In genomic region chr5:122240989-122241388, GRCm38 (mm10) we compare ENCODE assay signal across 17 mouse cellular contexts. TPM values are rescaled to one million over a fixed set of nuclear protein-coding genes. Genes with fewer than 3 reads are reported as not detected.
DNase-seq lines count a peak whose midpoint lies in the region; ATAC-seq and TF ChIP-seq lines count a peak whose summit lies in the region.
"Had no signal": no experiment of that assay in that cellular context is flagged by ENCODE, and none has a peak within 500 bp of the region (broad histone marks: within the 10 kb centered on the region; RNA-seq: fewer than 3 reads in every experiment).

No protein-coding gene starts in this region.

- H3K4me1 ChIP-seq in forebrain, embryonic 14.5 days (ENCODE audit: control insufficient read depth, insufficient read depth, low read length): peaks cover 13% of the 10 kb centered on the region
- H3K4me1 ChIP-seq in forebrain, embryonic 15.5 days: peaks cover 29% of the 10 kb centered on the region
- peaks cover 15% of the 10 kb centered on the region for H3K4me1 ChIP-seq in embryonic facial prominence, embryonic 10.5 days
- peaks cover 81% of the 10 kb centered on the region for H3K4me1 ChIP-seq in olfactory bulb, adult 2 months (ENCODE audit: control insufficient read depth, insufficient read depth, low read length)
- peaks cover 5% of the 10 kb centered on the region; the same call in 1 of the 2 replicates for H3K4me1 ChIP-seq in hindbrain, embryonic 14.5 days (replicated peaks; ENCODE audit: control insufficient read depth, insufficient read depth, low read length)
- H3K4me1 ChIP-seq in liver, embryonic 12.5 days: no peaks in the 10 kb centered on the region
- H3K4me1 ChIP-seq: intestine, embryonic 15.5 days had no signal

- H3K27me3 ChIP-seq in forebrain, embryonic 14.5 days (replicated peaks; ENCODE audit: control insufficient read depth, insufficient read depth, low read length): no peaks in the 10 kb centered on the region
- no peaks in the 10 kb centered on the region for H3K27me3 ChIP-seq in forebrain, embryonic 15.5 days
- no peaks in the 10 kb centered on the region for H3K27me3 ChIP-seq in embryonic facial prominence, embryonic 10.5 days (replicated peaks; ENCODE audit: low read depth, poor library complexity, severe bottlenecking)
- H3K27me3 ChIP-seq in hindbrain, embryonic 14.5 days (ENCODE audit: control insufficient read depth, insufficient read depth, low read length): no peaks in the 10 kb centered on the region
- H3K27me3 ChIP-seq in liver, embryonic 12.5 days (replicated peaks): no peaks in the 10 kb centered on the region
- H3K27me3 ChIP-seq: heart, embryonic 15.5 days; hindbrain, embryonic 13.5 days; intestine, embryonic 15.5 days had no signal

- no peak overlapping the region for H3K4me2 ChIP-seq in forebrain, embryonic 14.5 days (ENCODE audit: low read length)
- H3K4me2 ChIP-seq in forebrain, embryonic 15.5 days (replicated peaks): no peak overlapping the region
- no peak overlapping the region for H3K4me2 ChIP-seq in hindbrain, embryonic 14.5 days (replicated peaks)
- H3K4me2 ChIP-seq in liver, embryonic 12.5 days: no peak overlapping the region
- H3K4me2 ChIP-seq: heart, embryonic 11.5 days; heart, embryonic 15.5 days; hindbrain, embryonic 13.5 days; intestine, embryonic 15.5 days had no signal

- no peaks in the 10 kb centered on the region for H3K9me3 ChIP-seq in forebrain, embryonic 14.5 days (replicated peaks; ENCODE audit: control insufficient read depth, low read length)
- H3K9me3 ChIP-seq in forebrain, embryonic 15.5 days: no peaks in the 10 kb centered on the region
- no peaks in the 10 kb centered on the region for H3K9me3 ChIP-seq in embryonic facial prominence, embryonic 10.5 days
- H3K9me3 ChIP-seq in hindbrain, embryonic 14.5 days (ENCODE audit: control insufficient read depth, low read length): no peaks in the 10 kb centered on the region
- no peaks in the 10 kb centered on the region for H3K9me3 ChIP-seq in liver, embryonic 12.5 days (replicated peaks)
- H3K9me3 ChIP-seq: heart, embryonic 15.5 days; hindbrain, embryonic 13.5 days; intestine, embryonic 15.5 days had no signal

- no peak overlapping the region for H3K4me3 ChIP-seq in forebrain, embryonic 14.5 days (ENCODE audit: low read depth, low read length)
- H3K4me3 ChIP-seq in forebrain, embryonic 15.5 days: no peak overlapping the region
- H3K4me3 ChIP-seq in left cerebral cortex, adult 2 months: no peak overlapping the region
- no peak overlapping the region for H3K4me3 ChIP-seq in embryonic facial prominence, embryonic 10.5 days
- no peak overlapping the region for H3K4me3 ChIP-seq in olfactory bulb, adult 2 months (ENCODE audit: insufficient read depth, low read depth, low read length)
- no peak overlapping the region for H3K4me3 ChIP-seq in hindbrain, embryonic 14.5 days (replicated peaks; ENCODE audit: low read length)
- no peak overlapping the region for H3K4me3 ChIP-seq in liver, embryonic 12.5 days
- H3K4me3 ChIP-seq: heart, adult 2 months; heart, embryonic 15.5 days; hindbrain, embryonic 13.5 days; intestine, embryonic 15.5 days had no signal

- H3K9ac ChIP-seq in forebrain, embryonic 14.5 days (ENCODE audit: low read length): no peak overlapping the region
- H3K9ac ChIP-seq in forebrain, embryonic 15.5 days (replicated peaks): no peak overlapping the region
- H3K9ac ChIP-seq in hindbrain, embryonic 14.5 days: no peak overlapping the region
- no peak overlapping the region for H3K9ac ChIP-seq in liver, embryonic 12.5 days
- H3K9ac ChIP-seq: heart, embryonic 15.5 days; hindbrain, embryonic 13.5 days; intestine, embryonic 15.5 days had no signal

- 59% methylated on average over 1 of the region's 1 CpGs for WGBS in forebrain, embryonic 14.5 days
- WGBS in forebrain, embryonic 15.5 days: 33% methylated on average over 1 of the region's 1 CpGs
- 69% methylated on average over 1 of the region's 1 CpGs for WGBS in embryonic facial prominence, embryonic 10.5 days
- WGBS in olfactory bulb, adult 2 months: 9% methylated on average over 1 of the region's 1 CpGs
- 50% methylated on average over 1 of the region's 1 CpGs for WGBS in hindbrain, embryonic 14.5 days
- WGBS in liver, embryonic 12.5 days (ENCODE audit: insufficient replicate concordance): 69% methylated on average over 1 of the region's 1 CpGs

- DNase-seq in forebrain, embryonic 14.5 days (ENCODE audit: low spot score): peak; percentile 36
- no peak for DNase-seq in left cerebral cortex, adult 2 months (ENCODE audit: extremely low spot score in 1 of 2, low spot score in 2 of 2)
- no peak for DNase-seq in left cerebral cortex, postnatal 14 days (ENCODE audit: low spot score in 2 of 2)
- no peak for DNase-seq in embryonic facial prominence, embryonic 10.5 days (ENCODE audit: low spot score)
- DNase-seq in hindbrain, embryonic 14.5 days (ENCODE audit: low spot score): no peak
- DNase-seq: adrenal gland, postnatal 10 days; cerebellum, adult 11-12 months; gastrocnemius, postnatal 14 days; heart, adult 2 months; heart, postnatal 14 days had no signal

- H3K36me3 ChIP-seq in forebrain, embryonic 14.5 days (ENCODE audit: control insufficient read depth, insufficient read depth, low read length): peaks cover 15% of the 10 kb centered on the region; the same call in 1 of the 2 replicates
- H3K36me3 ChIP-seq in forebrain, embryonic 15.5 days: no peaks in the 10 kb centered on the region
- H3K36me3 ChIP-seq in embryonic facial prominence, embryonic 10.5 days (replicated peaks): peaks cover 69% of the 10 kb centered on the region
- H3K36me3 ChIP-seq in hindbrain, embryonic 14.5 days (replicated peaks; ENCODE audit: control insufficient read depth, insufficient read depth): peaks cover 15% of the 10 kb centered on the region
- peaks cover 3% of the 10 kb centered on the region; the same call in 1 of the 2 replicates for H3K36me3 ChIP-seq in liver, embryonic 12.5 days
- H3K36me3 ChIP-seq: intestine, embryonic 15.5 days had no signal

- no peak for TF ChIP-seq POLR2A in olfactory bulb, adult 2 months (IDR thresholded peaks at IDR 0.05; ENCODE audit: insufficient read depth, low read depth, low read length)

- no peak for TF ChIP-seq CTCF in left cerebral cortex, adult 2 months (IDR thresholded peaks at IDR 0.05)
- no peak for TF ChIP-seq CTCF in olfactory bulb, adult 2 months (IDR thresholded peaks at IDR 0.05; ENCODE audit: insufficient read depth, low read depth, low read length)

- no peak for ATAC-seq in forebrain, embryonic 14.5 days
- no peak for ATAC-seq in forebrain, embryonic 15.5 days (replicated peaks)
- ATAC-seq in hindbrain, embryonic 14.5 days (ENCODE audit: low FRiP score): no peak
- ATAC-seq in liver, embryonic 12.5 days: no peak
- ATAC-seq: intestine, embryonic 15.5 days had no signal

- H3K27ac ChIP-seq in forebrain, embryonic 14.5 days (ENCODE audit: low read depth, low read length): no peak overlapping the region
- H3K27ac ChIP-seq in forebrain, embryonic 15.5 days (replicated peaks): no peak overlapping the region
- 0 out of 2 replicates have a peak overlapping the region, but pooled peaks have one; percentile 2 for H3K27ac ChIP-seq in left cerebral cortex, adult 2 months
- H3K27ac ChIP-seq in embryonic facial prominence, embryonic 10.5 days (replicated peaks): peak overlapping the region; percentile 42; the same call in 1 of the 2 replicates
- H3K27ac ChIP-seq in olfactory bulb, adult 2 months (ENCODE audit: insufficient read depth, low read depth, low read length): peak overlapping the region; percentile 95
- no peak overlapping the region for H3K27ac ChIP-seq in hindbrain, embryonic 14.5 days
- H3K27ac ChIP-seq in liver, embryonic 12.5 days: no peak overlapping the region
- H3K27ac ChIP-seq: heart, adult 2 months; heart, embryonic 15.5 days; hindbrain, embryonic 13.5 days; intestine, embryonic 15.5 days had no signal

- intact Hi-C loops in left cerebral cortex, adult 2 months (cut with DNase I): no loop called here
- intact Hi-C loops in left cerebral cortex, postnatal 14 days (cut with DNase I): no loop called here

RNA-seq across cellular contexts. Expression of gene Tctn1, which starts 23.3 kb away (rescaled TPM):
- polyA plus RNA-seq in forebrain, embryonic 14.5 days (2014; fragmentation: Nextera tagmentation; extraction: Ambion mirVana): 3.5 and 3.6 TPM in 2 replicates
- 4.2 and 4.5 TPM in 2 replicates for polyA plus RNA-seq in forebrain, embryonic 15.5 days (2015; fragmentation: Nextera tagmentation; extraction: Ambion mirVana)
- 10 to 100 TPM; 13.5 to 13.7 TPM for total RNA-seq in left cerebral cortex, adult 2 months (2021)
- 10 to 100 TPM; 10.4 to 12.1 TPM for total RNA-seq in left cerebral cortex, postnatal 14 days (2021)
- 4.8 and 5.5 TPM in 2 replicates for polyA plus RNA-seq in embryonic facial prominence, embryonic 10.5 days (2016; fragmentation: Nextera tagmentation; extraction: Ambion mirVana)
- polyA plus RNA-seq in olfactory bulb, adult 2 months (2012; ENCODE audit: insufficient read depth, insufficient read length, low replicate concordance, missing spikeins): not detected in 2 replicates
- 4.4 and 6.5 TPM in 2 replicates for polyA plus RNA-seq in hindbrain, embryonic 14.5 days (2014; fragmentation: Nextera tagmentation; extraction: Ambion mirVana)
- 1.2 and 1.7 TPM in 2 replicates for polyA plus RNA-seq in liver, embryonic 12.5 days (2016; fragmentation: Nextera tagmentation; extraction: Ambion mirVana)

RNA-seq across cellular contexts. Expression of gene Hvcn1, which starts 34.4 kb away (rescaled TPM):
- polyA plus RNA-seq in forebrain, embryonic 14.5 days (2014; fragmentation: Nextera tagmentation; extraction: Ambion mirVana): 1.3 and 2.4 TPM in 2 replicates
- polyA plus RNA-seq in forebrain, embryonic 15.5 days (2015; fragmentation: Nextera tagmentation; extraction: Ambion mirVana): 1.4 and 1.6 TPM in 2 replicates
- 1 to 10 TPM; 2.1 to 2.2 TPM for total RNA-seq in left cerebral cortex, adult 2 months (2021)
- total RNA-seq in left cerebral cortex, postnatal 14 days (2021): 1 to 10 TPM; 2.0 to 2.4 TPM
- 14.6 and 15.8 TPM in 2 replicates for polyA plus RNA-seq in embryonic facial prominence, embryonic 10.5 days (2016; fragmentation: Nextera tagmentation; extraction: Ambion mirVana)
- polyA plus RNA-seq in olfactory bulb, adult 2 months (2012; ENCODE audit: insufficient read depth, insufficient read length, low replicate concordance, missing spikeins): not detected in 2 replicates
- polyA plus RNA-seq in hindbrain, embryonic 14.5 days (2014; fragmentation: Nextera tagmentation; extraction: Ambion mirVana): 1.2 and 1.5 TPM in 2 replicates
- polyA plus RNA-seq in liver, embryonic 12.5 days (2016; fragmentation: Nextera tagmentation; extraction: Ambion mirVana): 1.8 and 2.1 TPM in 2 replicates

RNA-seq across cellular contexts. Expression of gene Pptc7, which starts 43.2 kb away (rescaled TPM):
- 5.2 and 5.9 TPM in 2 replicates for polyA plus RNA-seq in forebrain, embryonic 14.5 days (2014; fragmentation: Nextera tagmentation; extraction: Ambion mirVana)
- polyA plus RNA-seq in forebrain, embryonic 15.5 days (2015; fragmentation: Nextera tagmentation; extraction: Ambion mirVana): 8.2 and 8.3 TPM in 2 replicates
- total RNA-seq in left cerebral cortex, adult 2 months (2021): 10 to 100 TPM; 41.2 to 42.5 TPM
- 10 to 100 TPM; 30.4 to 31.9 TPM for total RNA-seq in left cerebral cortex, postnatal 14 days (2021)
- 8.0 and 8.9 TPM in 2 replicates for polyA plus RNA-seq in embryonic facial prominence, embryonic 10.5 days (2016; fragmentation: Nextera tagmentation; extraction: Ambion mirVana)
- polyA plus RNA-seq in olfactory bulb, adult 2 months (2012; ENCODE audit: insufficient read depth, insufficient read length, low replicate concordance, missing spikeins): not detected in 2 replicates
- polyA plus RNA-seq in hindbrain, embryonic 14.5 days (2014; fragmentation: Nextera tagmentation; extraction: Ambion mirVana): 8.4 and 8.5 TPM in 2 replicates
- polyA plus RNA-seq in liver, embryonic 12.5 days (2016; fragmentation: Nextera tagmentation; extraction: Ambion mirVana): 6.1 and 6.8 TPM in 2 replicates

Comparison
In these comparisons a context has a peak if more than half of its experiments do, and no peak if none do; other contexts are left out.
1. H3K27ac ChIP-seq: peak in left cerebral cortex, adult 2 months (single experiment), embryonic facial prominence, embryonic 10.5 days (single experiment) and olfactory bulb, adult 2 months (single experiment); none in forebrain, embryonic 14.5 days (single experiment), forebrain, embryonic 15.5 days (single experiment), hindbrain, embryonic 14.5 days (single experiment) and liver, embryonic 12.5 days (single experiment).